Mouse (Mus musculus): Measurements from ENCODE around the gene Zfpm1. TPM values are rescaled to one million over a fixed set of nuclear protein-coding genes. Genes with fewer than 3 reads are reported as not detected.

Zfpm1 gene
- polyA plus RNA-seq, 1 experiment from 2014 or later: 2.9 TPM

DNA sequence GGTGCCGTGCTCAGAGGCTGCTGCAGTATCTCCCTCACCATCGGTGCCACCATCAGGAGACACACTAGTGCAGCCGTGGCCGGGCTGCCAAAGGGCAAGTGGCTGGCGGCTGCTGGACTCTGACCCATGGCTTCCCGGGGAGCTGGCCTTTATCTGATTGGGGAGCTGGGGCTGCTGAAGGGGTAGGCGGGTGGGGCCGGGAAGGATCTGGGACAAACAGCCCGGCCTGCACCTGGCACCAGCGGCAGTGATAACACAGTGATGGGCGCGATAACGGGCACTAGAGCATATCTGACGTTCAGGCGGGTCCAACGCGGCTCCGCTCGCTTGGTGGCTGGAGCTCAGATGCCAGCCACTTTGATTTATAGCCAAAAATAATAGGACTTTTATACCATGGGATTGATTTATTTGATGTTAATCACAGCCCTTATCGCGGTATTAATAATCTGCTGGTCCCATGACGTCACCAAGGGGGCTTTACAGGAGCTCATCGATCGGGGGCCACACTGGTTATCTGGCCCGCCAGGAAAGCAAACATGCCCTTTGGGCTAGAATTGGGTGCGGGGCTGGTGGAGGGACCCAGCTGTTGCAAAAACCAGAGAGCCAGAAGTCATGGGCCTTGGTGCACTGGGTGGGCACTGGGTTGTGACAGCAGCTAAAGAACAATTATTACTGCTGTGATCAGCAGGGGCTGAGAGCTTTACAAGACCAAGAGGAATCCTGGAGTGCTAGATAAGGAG is 24.9 kb downstream of the Zfpm1 start:
- Histone ChIP-seq H3K36me3 (ENCODE audit: insufficient read depth) (0 out of 2 replicates have a peak, but pooled peaks cover 3% of the 10 kb centered on the region), H3K9me3 (ENCODE audit: low read depth, low read length) (no peaks in the 10 kb centered on the region), H3K4me1 (ENCODE audit: insufficient read depth) (no peaks in the 10 kb centered on the region), H3K27me3 (ENCODE audit: insufficient read depth, low read length) (no peaks in the 10 kb centered on the region), H3K27ac (ENCODE audit: low read depth) (no peak overlapping the region), H3K9ac (no peak overlapping the region), H3K4me3 (ENCODE audit: low read depth, low read length) (no peak overlapping the region), H3K4me2 (no peak overlapping the region)
- TF ChIP-seq CTCF (IDR thresholded peaks at IDR 0.05; ENCODE audit: low read depth): no peak
- DNase-seq: no peak
- 78% methylated on average over 26 of the region's 26 CpGs for WGBS
- no peak for ATAC-seq (ENCODE audit: insufficient read depth)

DNA sequence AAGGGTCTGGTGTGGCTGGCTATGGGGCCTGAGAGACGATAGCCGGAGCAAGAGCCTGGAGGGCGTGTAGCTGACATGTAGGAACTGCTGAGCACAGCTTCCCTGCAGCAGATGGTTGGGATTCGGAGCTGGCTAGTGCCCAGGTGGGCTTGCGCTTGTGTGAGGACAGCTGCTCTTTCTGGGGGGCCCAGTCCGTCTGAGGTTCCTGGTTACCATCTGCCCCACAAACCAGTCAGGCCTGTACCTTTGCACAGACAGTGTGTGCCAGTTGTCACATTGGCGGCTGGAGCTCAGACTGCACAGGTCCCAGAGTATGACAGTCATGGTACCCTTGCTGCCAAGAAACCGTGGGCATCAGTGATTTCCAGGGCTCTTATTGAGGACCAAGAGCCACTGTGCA is 25.9 kb downstream of the Zfpm1 start:
- no peaks in the 10 kb centered on the region for H3K27me3 ChIP-seq (ENCODE audit: insufficient read depth, low read length)
- no peak for TF ChIP-seq CTCF (IDR thresholded peaks at IDR 0.05; ENCODE audit: low read depth)
- ATAC-seq (ENCODE audit: insufficient read depth) (no peak), DNase-seq (no peak)
- WGBS: 90% methylated on average over 8 of the region's 8 CpGs
- H3K36me3 ChIP-seq (ENCODE audit: insufficient read depth): 0 out of 2 replicates have a peak, but pooled peaks cover 3% of the 10 kb centered on the region
- H3K4me2 ChIP-seq: no peak overlapping the region
- H3K4me1 ChIP-seq (ENCODE audit: insufficient read depth): no peaks in the 10 kb centered on the region
- H3K9me3 ChIP-seq (ENCODE audit: low read depth, low read length): no peaks in the 10 kb centered on the region
- no peak overlapping the region for H3K27ac ChIP-seq (ENCODE audit: low read depth)
- H3K9ac ChIP-seq: no peak overlapping the region
- H3K4me3 ChIP-seq (ENCODE audit: low read depth, low read length): no peak overlapping the region

DNA sequence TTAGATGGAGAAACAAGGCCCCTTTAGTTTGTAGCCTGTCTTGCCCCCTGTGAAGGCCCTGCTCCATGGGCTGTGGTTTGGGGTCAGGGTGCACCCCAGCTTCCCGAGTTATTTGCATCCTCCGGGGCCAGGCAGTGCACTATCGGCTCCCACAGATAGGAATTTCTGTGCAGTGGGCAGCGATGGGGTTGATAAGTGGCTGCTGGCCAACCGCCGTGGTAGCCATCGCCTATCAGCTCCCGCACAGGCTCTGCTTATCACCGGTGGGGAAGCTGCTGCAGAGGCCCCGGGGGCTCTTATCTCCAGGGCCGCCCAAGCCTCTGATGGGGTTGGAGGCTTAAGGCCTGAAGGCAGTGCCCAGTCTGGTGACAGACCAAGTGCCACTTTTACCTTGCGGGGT is 27.3 kb downstream of the Zfpm1 start:
- H3K4me2 ChIP-seq: no peak overlapping the region
- WGBS: 27% methylated on average over 12 of the region's 12 CpGs
- H3K27me3 ChIP-seq (ENCODE audit: insufficient read depth, low read length): no peaks in the 10 kb centered on the region
- TF ChIP-seq CTCF (IDR thresholded peaks at IDR 0.05; ENCODE audit: low read depth): no peak
- H3K4me1 ChIP-seq (ENCODE audit: insufficient read depth): 0 out of 2 replicates have a peak, but pooled peaks cover under 1% of the 10 kb centered on the region
- DNase-seq (no peak), ATAC-seq (ENCODE audit: insufficient read depth) (peak; percentile 38; the same call in 1 of the 2 replicates)
- H3K4me3 ChIP-seq (ENCODE audit: low read depth, low read length): no peak overlapping the region
- 0 out of 2 replicates have a peak, but pooled peaks cover 3% of the 10 kb centered on the region for H3K36me3 ChIP-seq (ENCODE audit: insufficient read depth)
- H3K27ac ChIP-seq (ENCODE audit: low read depth): 0 out of 2 replicates have a peak overlapping the region, but pooled peaks have one; percentile 24
- H3K9me3 ChIP-seq (ENCODE audit: low read depth, low read length): no peaks in the 10 kb centered on the region
- H3K9ac ChIP-seq: no peak overlapping the region

DNA sequence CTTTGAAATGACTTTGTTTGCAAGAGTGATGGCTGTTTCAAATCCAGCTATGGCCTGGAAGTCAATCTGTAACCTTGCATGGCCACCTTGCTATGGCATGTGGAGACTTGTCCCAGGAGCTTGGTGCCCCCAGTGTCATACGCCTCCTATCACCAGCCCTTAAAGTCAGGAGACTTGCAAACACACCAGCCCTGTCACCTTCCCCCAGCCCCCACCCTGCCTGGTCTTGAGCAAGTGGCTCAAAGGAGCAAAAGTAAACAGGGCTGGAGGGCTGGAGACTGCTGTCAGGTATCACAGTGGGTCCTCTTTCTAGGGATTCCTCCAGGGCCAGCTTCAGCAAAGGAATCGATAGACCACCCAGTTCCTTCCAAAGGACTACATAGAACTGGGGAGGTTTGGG is 29.2 kb downstream of the Zfpm1 start:
- H3K9ac ChIP-seq: no peak overlapping the region; the same call in 1 of the 2 replicates
- no peak overlapping the region for H3K4me3 ChIP-seq (ENCODE audit: low read depth, low read length)
- H3K9me3 ChIP-seq (ENCODE audit: low read depth, low read length): no peaks in the 10 kb centered on the region
- 48% methylated on average over 2 of the region's 2 CpGs for WGBS
- 0 out of 2 replicates have a peak, but pooled peaks cover 5% of the 10 kb centered on the region for H3K4me1 ChIP-seq (ENCODE audit: insufficient read depth)
- no peaks in the 10 kb centered on the region for H3K27me3 ChIP-seq (ENCODE audit: insufficient read depth, low read length)
- TF ChIP-seq CTCF (IDR thresholded peaks at IDR 0.05; ENCODE audit: low read depth): no peak
- 0 out of 2 replicates have a peak, but pooled peaks cover 3% of the 10 kb centered on the region for H3K36me3 ChIP-seq (ENCODE audit: insufficient read depth)
- H3K4me2 ChIP-seq: no peak overlapping the region
- H3K27ac ChIP-seq (ENCODE audit: low read depth): no peak overlapping the region
- ATAC-seq (ENCODE audit: insufficient read depth) (no peak), DNase-seq (no peak)

DNA sequence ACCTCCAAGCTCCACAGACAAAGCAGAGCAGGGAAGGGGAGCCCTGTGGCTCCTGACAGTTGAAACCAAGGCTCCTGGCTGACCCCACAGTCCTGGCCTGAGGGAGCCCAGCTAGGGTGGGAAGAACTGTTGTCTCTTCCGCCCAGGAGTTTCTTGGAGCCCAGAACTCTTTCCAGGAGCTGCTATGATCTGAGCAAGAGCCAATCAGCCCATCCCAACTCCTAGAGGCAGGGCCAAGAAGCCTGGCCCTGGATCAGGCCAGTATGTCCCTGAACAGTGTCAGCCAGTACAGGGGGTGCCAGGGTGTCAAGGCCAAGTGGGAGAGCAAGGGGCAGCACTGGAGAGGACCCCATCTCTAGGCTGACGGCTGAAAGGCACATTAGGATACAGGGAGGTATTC is 30.6 kb downstream of the Zfpm1 start:
- TF ChIP-seq CTCF (IDR thresholded peaks at IDR 0.05; ENCODE audit: low read depth): no peak
- ATAC-seq (ENCODE audit: insufficient read depth) (no peak), DNase-seq (no peak)
- WGBS: 68% methylated on average over 2 of the region's 2 CpGs
- Histone ChIP-seq H3K9ac (no peak overlapping the region), H3K9me3 (ENCODE audit: low read depth, low read length) (no peaks in the 10 kb centered on the region), H3K4me3 (ENCODE audit: low read depth, low read length) (no peak overlapping the region), H3K4me2 (no peak overlapping the region), H3K27ac (ENCODE audit: low read depth) (peak overlapping the region; percentile 26; the same call in 1 of the 2 replicates), H3K4me1 (ENCODE audit: insufficient read depth) (0 out of 2 replicates have a peak, but pooled peaks cover 5% of the 10 kb centered on the region), H3K36me3 (ENCODE audit: insufficient read depth) (0 out of 2 replicates have a peak, but pooled peaks cover 5% of the 10 kb centered on the region), H3K27me3 (ENCODE audit: insufficient read depth, low read length) (no peaks in the 10 kb centered on the region)

DNA sequence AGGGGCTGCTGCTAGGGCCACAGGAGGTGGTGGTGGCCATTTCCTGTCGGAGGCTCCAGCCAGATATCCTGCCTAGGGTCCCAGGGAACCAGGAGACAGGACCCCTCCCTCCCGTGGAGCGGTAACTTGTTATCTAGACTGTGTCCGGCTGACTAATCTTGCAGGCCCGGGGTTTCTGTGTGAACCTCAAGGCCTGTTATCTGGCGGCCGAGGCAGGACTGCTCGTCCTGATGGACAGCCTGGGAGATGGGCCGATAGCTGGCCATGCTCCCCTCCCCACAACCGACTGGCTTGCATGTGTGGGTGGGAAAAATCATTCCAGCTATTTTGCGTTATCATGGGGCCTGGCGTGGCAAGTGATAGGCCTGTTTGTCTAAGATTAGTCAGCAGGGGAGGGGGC is 31.4 kb downstream of the Zfpm1 start:
- H3K4me1 ChIP-seq (ENCODE audit: insufficient read depth): 0 out of 2 replicates have a peak, but pooled peaks cover 6% of the 10 kb centered on the region
- H3K36me3 ChIP-seq (ENCODE audit: insufficient read depth): 0 out of 2 replicates have a peak, but pooled peaks cover 3% of the 10 kb centered on the region
- no peak for TF ChIP-seq CTCF (IDR thresholded peaks at IDR 0.05; ENCODE audit: low read depth)
- no peaks in the 10 kb centered on the region for H3K9me3 ChIP-seq (ENCODE audit: low read depth, low read length)
- ATAC-seq (ENCODE audit: insufficient read depth): 0 out of 2 replicates have a peak, but pooled peaks have one; percentile 23
- 28% methylated on average over 12 of the region's 12 CpGs for WGBS
- H3K27me3 ChIP-seq (ENCODE audit: insufficient read depth, low read length): no peaks in the 10 kb centered on the region
- no peak overlapping the region for H3K4me2 ChIP-seq
- peak overlapping the region; percentile 26; the same call in 1 of the 2 replicates for H3K27ac ChIP-seq (ENCODE audit: low read depth)
- no peak overlapping the region for H3K9ac ChIP-seq
- H3K4me3 ChIP-seq (ENCODE audit: low read depth, low read length): no peak overlapping the region
- DNase-seq: no peak

DNA sequence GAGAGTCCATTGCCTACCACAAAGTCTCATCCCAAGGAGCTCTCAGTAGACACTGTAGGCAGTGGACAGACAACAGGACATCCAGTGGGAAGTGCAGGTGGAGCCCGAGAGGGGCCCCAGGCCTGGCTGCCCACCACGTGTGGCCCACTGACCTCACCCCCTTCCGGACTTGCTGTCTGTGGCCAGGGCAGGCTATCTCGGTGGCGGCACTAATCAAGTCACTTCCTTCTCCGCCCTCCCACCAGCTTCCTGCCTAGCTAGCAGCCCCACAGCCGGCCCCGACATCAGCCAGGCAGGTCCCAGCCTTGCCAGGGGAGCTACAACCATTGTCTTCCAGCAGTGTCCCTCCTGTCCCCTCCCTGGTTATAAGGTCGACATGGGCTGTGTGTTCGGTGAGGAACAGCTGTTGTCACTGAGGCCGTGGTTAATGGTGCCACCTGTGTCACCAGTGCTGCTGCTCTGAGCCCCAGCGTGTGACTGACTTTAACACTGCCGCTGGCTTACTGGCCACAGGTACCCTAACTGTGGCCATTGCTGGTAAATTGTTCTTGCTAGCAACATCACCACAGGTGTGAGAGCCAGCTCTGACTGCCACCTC is 33.1 kb downstream of the Zfpm1 start:
- 0 out of 2 replicates have a peak, but pooled peaks have one; percentile 26 for ATAC-seq (ENCODE audit: insufficient read depth)
- 49% methylated on average over 13 of the region's 13 CpGs for WGBS
- Histone ChIP-seq H3K9me3 (ENCODE audit: low read depth, low read length) (no peaks in the 10 kb centered on the region), H3K4me3 (ENCODE audit: low read depth, low read length) (no peak overlapping the region), H3K4me2 (no peak overlapping the region), H3K36me3 (ENCODE audit: insufficient read depth) (0 out of 2 replicates have a peak, but pooled peaks cover 3% of the 10 kb centered on the region), H3K27me3 (ENCODE audit: insufficient read depth, low read length) (no peaks in the 10 kb centered on the region), H3K27ac (ENCODE audit: low read depth) (peak overlapping the region; percentile 60; the same call in 1 of the 2 replicates), H3K4me1 (ENCODE audit: insufficient read depth) (0 out of 2 replicates have a peak, but pooled peaks cover 7% of the 10 kb centered on the region), H3K9ac (no peak overlapping the region)
- no peak for TF ChIP-seq CTCF (IDR thresholded peaks at IDR 0.05; ENCODE audit: low read depth)
- DNase-seq: peak; percentile 58

All from lung, embryonic 14.5 days (tissue).